Mouse (Mus musculus): Measurements from ENCODE around the gene 1700019D03Rik.
"Not testable (repeated sequence)": the region's sequence is repeated elsewhere in the genome, so short reads cannot be mapped to it uniquely, and the experiment has no call there.

The 1700019D03Rik gene

GRCm38 (mm10) chr1:52954456-52954855 lies 65.5 kb downstream of the 1700019D03Rik start:
- no peak for DNase-seq (ENCODE audit: low spot score in 2 of 2)

- DNase-seq (ENCODE audit: low spot score in 2 of 2), result no peak
Observed at GRCm38 (mm10) chr1:52953548-52953947, 66.4 kb downstream of the 1700019D03Rik start.

GRCm38 (mm10) chr1:52952551-52953397 lies 67.2 kb downstream of the 1700019D03Rik start:
- DNase-seq (ENCODE audit: low spot score in 2 of 2), result no peak

GRCm38 (mm10) chr1:52952143-52952542 lies 67.8 kb downstream of the 1700019D03Rik start:
- no peak for DNase-seq (ENCODE audit: low spot score in 2 of 2)

- DNase-seq (ENCODE audit: low spot score in 2 of 2), result no peak
Observed at GRCm38 (mm10) chr1:52951146-52951868, 68.7 kb downstream of the 1700019D03Rik start.

- DNase-seq (ENCODE audit: low spot score in 2 of 2), result no peak
Observed at GRCm38 (mm10) chr1:52947895-52948294, 72.1 kb downstream of the 1700019D03Rik start.

GRCm38 (mm10) chr1:52939021-52939420 lies 81.0 kb downstream of the 1700019D03Rik start:
- no peak for DNase-seq (ENCODE audit: low spot score in 2 of 2)

- no peak for DNase-seq (ENCODE audit: low spot score in 2 of 2)
Observed at GRCm38 (mm10) chr1:52934494-52934893, 85.5 kb downstream of the 1700019D03Rik start.

- not testable (repeated sequence) for DNase-seq (ENCODE audit: low spot score in 2 of 2)
Observed at GRCm38 (mm10) chr1:52924482-52924881, 95.5 kb downstream of the 1700019D03Rik start.

- not testable (repeated sequence) for DNase-seq (ENCODE audit: low spot score in 2 of 2)
Observed at GRCm38 (mm10) chr1:52918897-52919296, 101.1 kb downstream of the 1700019D03Rik start.

GRCm38 (mm10) chr1:52916655-52917054 lies 103.3 kb downstream of the 1700019D03Rik start:
- DNase-seq (ENCODE audit: low spot score in 2 of 2), result no peak

- DNase-seq (ENCODE audit: low spot score in 2 of 2), result no peak
Observed at GRCm38 (mm10) chr1:52909783-52910182, 110.2 kb downstream of the 1700019D03Rik start.

- DNase-seq (ENCODE audit: low spot score in 2 of 2), result no peak
Observed at GRCm38 (mm10) chr1:52884208-52884607, 135.8 kb downstream of the 1700019D03Rik start.

Data from frontal cortex, postnatal 25 days (tissue).